Mouse (Mus musculus) splenic B cell, adult 2 months (primary cell): ENCODE measurements around the gene Uck1.

ENCODE experiments used
- DNase-seq: peaks from one replicate; pipeline ENCODE4 v3.0.0-alpha.2; 2011; ENCODE audit warnings: low read depth, low spot score
- H3K27me3 ChIP-seq: 2 replicates; pipeline ENCODE4 v1.6.1; 2012; ENCODE audit warnings: mild to moderate bottlenecking, low read length, moderate library complexity, mixed read lengths; ENCODE audit not compliant: control insufficient read depth, poor library complexity, insufficient read depth, severe bottlenecking
- H3K36me3 ChIP-seq: 2 replicates; pipeline ENCODE4 v1.6.1; 2012; ENCODE audit warnings: mild to moderate bottlenecking, low read length, moderate library complexity, mixed read lengths; ENCODE audit not compliant: control insufficient read depth, poor library complexity, insufficient read depth, severe bottlenecking

Gene Uck1

DNA sequence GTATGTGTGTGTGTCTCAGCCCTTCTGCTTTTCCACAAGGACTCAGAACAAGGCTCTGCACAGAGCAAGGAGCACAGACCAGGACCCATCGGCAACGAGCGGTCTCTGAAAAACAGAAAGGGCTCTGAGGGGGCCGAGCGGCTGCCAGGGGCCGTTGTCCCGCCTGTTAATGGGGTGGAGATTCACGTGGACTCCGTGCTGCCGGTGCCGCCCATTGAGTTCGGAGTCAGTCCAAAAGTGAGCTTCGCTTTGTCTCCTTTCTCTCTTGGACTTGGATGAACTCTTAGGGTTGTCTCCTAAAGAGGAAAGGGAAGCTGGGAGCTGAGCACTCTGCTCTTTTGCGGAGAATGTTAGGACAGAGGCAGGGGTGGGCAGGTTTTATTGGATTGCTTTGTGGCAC is 40.5 kb downstream of the Uck1 start:
- no peaks in the 10 kb centered on the region for H3K27me3 ChIP-seq
- DNase-seq: no peak
- H3K36me3 ChIP-seq: peaks cover 30% of the 10 kb centered on the region

DNA sequence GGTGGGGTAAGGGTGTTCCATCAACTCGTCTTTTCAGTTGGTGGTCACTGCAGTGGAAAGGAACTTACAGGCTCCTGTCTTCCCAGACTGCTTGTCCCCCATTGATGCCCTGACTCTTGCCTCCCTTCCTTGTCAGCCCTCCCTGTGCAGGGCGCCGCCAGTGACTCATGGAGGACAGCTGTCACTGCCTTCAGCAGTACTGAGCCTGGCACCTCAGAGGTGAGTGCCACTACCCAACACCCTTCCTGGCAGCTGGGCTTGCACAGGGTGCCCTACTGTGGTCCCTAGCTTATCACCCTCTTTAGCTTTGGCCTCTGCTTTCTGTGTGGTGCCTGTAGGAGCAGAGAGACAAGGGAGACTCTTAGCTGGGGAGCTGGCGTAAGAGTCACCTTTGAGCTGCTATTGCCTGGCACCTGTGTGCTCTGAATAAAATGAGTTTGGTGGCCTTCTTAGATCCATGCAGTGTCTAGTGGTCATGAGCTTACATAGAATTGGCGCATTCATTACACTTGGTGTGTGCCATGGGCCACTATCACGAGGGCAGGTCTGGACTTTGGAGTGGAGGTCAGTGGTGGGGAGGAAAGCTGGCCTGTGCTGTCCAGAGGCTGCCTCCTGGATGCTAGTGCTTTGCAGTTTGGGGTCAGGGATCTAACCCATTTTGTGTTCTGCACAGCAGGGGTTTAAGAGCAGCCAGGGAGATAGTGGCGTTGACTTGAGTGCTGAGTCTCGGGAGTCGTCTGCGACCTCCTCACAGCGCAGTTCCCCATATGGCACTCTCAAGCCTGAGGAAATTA is 41.2 kb downstream of the Uck1 start:
- Histone ChIP-seq H3K36me3 (peaks cover 35% of the 10 kb centered on the region), H3K27me3 (no peaks in the 10 kb centered on the region)
- DNase-seq: no peak

DNA sequence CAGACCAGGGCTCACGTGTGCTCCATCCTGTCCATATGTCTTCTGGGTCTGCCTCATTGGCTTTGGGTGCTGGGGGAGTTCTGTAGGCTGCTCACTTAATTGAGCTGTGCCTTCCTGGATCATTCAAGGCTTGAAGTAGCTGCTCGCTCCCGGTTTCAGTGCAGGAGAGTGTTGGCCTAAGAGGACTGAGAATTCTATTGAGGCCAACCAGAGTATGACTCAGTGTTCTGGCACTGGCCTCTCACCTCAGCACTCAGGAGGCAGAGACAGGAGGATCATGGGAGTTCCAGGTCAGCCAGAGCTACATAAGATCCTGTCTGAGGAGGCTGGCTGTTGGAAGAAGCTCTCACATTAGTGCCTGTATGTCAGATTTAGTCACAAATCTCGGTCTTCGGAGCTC is 41.8 kb downstream of the Uck1 start:
- Histone ChIP-seq H3K36me3 (peaks cover 36% of the 10 kb centered on the region), H3K27me3 (no peaks in the 10 kb centered on the region)
- no peak for DNase-seq

DNA sequence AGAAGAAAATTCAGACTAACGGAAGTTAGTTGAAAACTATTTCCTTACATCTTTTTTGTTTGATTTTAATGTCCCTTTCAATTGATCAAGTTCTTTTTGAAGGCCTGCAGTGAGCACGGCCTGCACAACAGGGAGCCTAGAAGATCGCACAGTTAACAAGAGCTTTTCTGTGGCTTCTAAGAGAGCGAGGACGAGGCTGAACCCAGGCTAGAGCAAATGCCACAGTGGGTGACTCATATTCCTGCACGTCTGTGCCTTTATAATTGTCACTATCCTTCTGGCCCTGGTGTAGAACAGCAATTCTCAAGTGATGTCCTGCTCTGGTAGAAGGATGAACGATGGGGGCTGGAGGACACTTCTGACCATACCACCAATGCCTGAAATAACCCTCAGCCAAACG is 42.3 kb downstream of the Uck1 start:
- Histone ChIP-seq H3K27me3 (no peaks in the 10 kb centered on the region), H3K36me3 (peaks cover 38% of the 10 kb centered on the region)
- no peak for DNase-seq

DNA sequence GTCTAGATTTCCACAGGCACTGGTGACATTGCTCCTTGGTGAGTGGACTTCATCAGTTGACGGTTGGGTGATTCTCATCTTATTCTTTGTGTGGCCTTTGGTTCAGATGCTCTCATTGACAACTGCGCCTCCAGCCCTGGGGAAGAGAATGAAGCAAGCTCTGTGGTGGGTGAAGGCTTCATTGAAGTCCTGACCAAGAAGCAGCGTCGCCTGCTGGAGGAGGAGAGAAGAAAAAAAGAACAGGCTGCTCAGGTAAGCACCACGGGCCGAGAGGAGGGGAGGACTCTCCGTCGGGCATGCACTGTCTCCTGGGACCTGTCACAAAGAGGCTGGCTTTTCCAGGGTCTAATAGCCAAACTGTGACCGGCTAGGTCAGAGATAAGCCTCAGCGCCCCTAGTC is 43.5 kb downstream of the Uck1 start:
- no peak for DNase-seq
- peaks cover 44% of the 10 kb centered on the region for H3K36me3 ChIP-seq
- H3K27me3 ChIP-seq: no peaks in the 10 kb centered on the region

DNA sequence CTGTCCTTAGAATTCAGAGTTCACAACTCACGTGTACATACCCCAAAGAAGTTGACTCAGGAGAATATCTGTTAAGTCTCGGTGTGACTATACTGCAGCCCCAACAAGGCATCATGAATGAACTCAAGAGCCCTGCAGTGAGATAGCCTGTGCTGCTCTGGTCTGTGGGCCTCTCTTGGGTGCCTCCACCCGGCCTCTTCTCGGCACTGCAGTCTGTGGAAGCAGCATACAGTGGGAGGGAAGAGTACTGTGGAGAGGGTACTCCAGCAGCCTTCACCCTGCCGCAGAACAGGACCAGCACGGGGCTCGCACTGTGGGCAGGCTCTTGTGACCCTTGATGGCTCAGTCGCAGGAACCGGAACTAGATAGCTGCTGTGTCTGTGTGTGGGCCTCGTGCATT is 44.4 kb downstream of the Uck1 start:
- DNase-seq: no peak
- Histone ChIP-seq H3K27me3 (no peaks in the 10 kb centered on the region), H3K36me3 (peaks cover 42% of the 10 kb centered on the region)

DNA sequence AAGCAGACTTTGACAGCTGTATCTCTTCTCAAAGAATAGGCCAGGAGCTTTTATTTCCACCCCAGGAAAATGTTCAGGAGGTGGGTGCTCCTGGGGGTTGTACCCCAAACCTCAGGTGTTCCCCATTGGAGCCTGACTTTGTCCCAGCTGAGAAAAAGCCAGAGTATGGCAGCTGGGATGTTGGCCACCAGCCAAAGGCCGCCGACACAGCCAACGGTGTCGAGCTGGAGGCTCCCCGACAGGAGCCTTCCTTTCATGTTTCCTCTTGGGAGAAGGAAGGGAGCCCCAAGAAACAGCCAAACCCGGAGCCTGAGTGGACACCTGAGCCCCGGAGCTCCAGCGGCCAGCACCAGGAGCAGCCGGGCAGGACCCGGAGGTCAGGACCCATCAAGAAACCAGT is 47.0 kb downstream of the Uck1 start:
- H3K27me3 ChIP-seq: no peaks in the 10 kb centered on the region
- DNase-seq: no peak
- H3K36me3 ChIP-seq: peaks cover 36% of the 10 kb centered on the region

DNA sequence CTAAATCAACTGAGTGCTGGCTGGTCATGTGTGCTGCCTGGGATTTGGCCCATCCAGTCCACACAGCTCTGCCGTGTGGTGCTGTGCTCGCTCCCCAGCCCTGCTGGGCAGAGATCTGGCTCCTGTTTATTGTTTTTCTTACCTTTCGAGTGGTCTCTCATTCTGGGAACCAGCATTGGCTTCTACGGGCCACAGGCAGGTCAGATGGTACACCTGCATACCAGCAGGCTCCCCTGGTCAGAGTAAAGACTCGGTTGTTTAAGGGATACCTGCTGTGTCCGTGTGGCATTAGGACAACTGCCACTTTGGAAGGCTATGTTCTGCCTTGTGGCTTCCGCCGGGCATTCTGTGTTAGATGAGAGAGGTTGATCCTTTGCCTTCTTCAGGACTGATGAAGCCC is 48.3 kb downstream of the Uck1 start:
- Histone ChIP-seq H3K36me3 (peaks cover 38% of the 10 kb centered on the region), H3K27me3 (no peaks in the 10 kb centered on the region)
- no peak for DNase-seq

DNA sequence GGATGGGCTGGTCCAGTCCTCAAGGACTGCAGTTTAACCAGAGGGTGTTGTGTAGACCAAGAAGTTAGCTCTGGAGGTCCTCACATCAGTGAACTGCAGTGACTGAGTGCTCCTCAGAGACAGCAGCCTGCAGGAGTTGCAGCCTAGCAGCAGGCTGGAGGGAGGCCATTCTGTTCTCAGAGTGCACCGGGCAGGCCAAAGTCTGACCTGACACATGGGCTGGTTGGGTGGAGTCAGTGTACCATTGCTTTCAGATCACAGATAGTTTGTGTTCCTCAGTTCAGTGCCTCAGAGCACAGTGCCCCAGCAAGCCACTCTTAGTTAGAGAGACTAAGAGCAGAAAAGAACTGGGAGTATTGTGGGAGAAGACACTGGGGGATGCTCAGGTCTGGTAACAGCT is 52.3 kb downstream of the Uck1 start:
- H3K36me3 ChIP-seq: peaks cover 22% of the 10 kb centered on the region
- H3K27me3 ChIP-seq: no peaks in the 10 kb centered on the region
- DNase-seq: no peak
